Mouse (Mus musculus) ES-Bruce4 (cell line): Measurements from ENCODE around the gene Creb1.

ENCODE experiments used
- CTCF ChIP-seq: IDR thresholded peaks from one replicate; pipeline ENCODE4 v1.8.1; 2011; ENCODE audit warnings: low read depth, low read length
- POLR2A ChIP-seq: IDR thresholded peaks from one replicate; pipeline ENCODE4 v1.8.1; 2011; ENCODE audit warnings: low read length; ENCODE audit not compliant: insufficient read depth

- TF ChIP-seq POLR2A (no peak), CTCF (no peak)
These were observed 35.8 kb downstream of the Creb1 start for GRCm38 (mm10) chr1:64568206-64568605.
